Mouse (Mus musculus) heart, postnatal 36 days (tissue): Measurements from ENCODE around the gene Sgsm2. TPM values are rescaled to one million over a fixed set of nuclear protein-coding genes. Genes with fewer than 3 reads are reported as not detected.

Source experiments
- DNase-seq, 2 experiments: peaks; one replicate each; pipeline ENCODE4 v3.0.0; 2021 to 2022
- intact Hi-C: fragments of 180-260 bp; cut with DNase I; formaldehyde crosslinking; loops from one replicate; pipeline ENCODE4 v1.15.1; 2025
- microRNA-seq, 2 experiments: library from miRNA; unstranded; fragments of <30 nt; microRNA quantifications; one replicate each; pipeline ENCODE4 v1.2.0; 2021; ENCODE audit warnings: borderline number of aligned reads in 2 of 2
- total RNA-seq, 2 experiments: library from RNA; stranded (reverse); gene quantifications; 2 replicates each; pipeline ENCODE4 v1.2.3; 2021

The Sgsm2 gene
- total RNA-seq, 2 experiments from 2014 or later = 6.1 to 6.2 TPM

DNA sequence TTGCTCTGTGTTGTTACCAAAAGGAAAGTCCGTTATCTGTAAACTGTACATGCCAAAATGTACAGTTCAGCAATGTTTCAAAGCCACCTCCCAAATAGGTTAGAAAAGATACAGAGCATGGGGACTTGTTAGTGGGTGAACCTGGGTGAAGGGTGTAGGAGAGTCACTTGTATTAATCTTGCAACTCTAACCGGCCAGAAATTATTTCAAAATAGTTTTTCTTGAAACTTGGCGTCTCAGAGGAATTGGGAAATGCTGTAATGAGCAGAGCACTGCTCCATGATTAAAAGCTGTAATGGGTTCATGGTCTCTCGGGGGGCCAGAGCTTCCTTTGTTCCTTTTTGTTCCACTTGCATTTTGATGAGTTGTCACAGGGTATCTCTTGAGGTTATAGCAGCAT is 96.2 kb downstream of the Sgsm2 start:
- intact Hi-C loops = no loop called here

More for the DNA sequence above, 96.2 kb downstream of the Sgsm2 start:
- no peak for DNase-seq

Small RNAs within 50 kb of the gene (microRNA-seq; reads per million reads assigned to microRNA genes)
- 0 to 0.67 reads per million in 2 experiments for gene Mir6926

Other genes with a start within 250 kb of the Sgsm2 start
- 100 to 1,000 TPM; 221 to 229 TPM for gene Cluh, start 247.6 kb downstream of the Sgsm2 start, total RNA-seq
- 100 to 1,000 TPM; 201 to 204 TPM for gene Pafah1b1, start 172.4 kb downstream of the Sgsm2 start, total RNA-seq
- 10 to 100 TPM; 13.0 to 13.8 TPM for gene Mettl16, start 126.2 kb downstream of the Sgsm2 start, total RNA-seq
- gene Mnt, start 66.1 kb downstream of the Sgsm2 start, total RNA-seq = 10 to 100 TPM; 11.4 to 11.9 TPM
- gene Tsr1, start 1.0 kb upstream of the Sgsm2 start, total RNA-seq = 10 to 100 TPM; 19.7 to 20.2 TPM
- 10 to 100 TPM; 18.2 to 21.0 TPM for gene Smg6, start 28.8 kb upstream of the Sgsm2 start, total RNA-seq
- 10 to 100 TPM; 27.1 to 28.6 TPM for gene Srr, start 28.9 kb upstream of the Sgsm2 start, total RNA-seq